Mouse (Mus musculus) C2C12 (cell line): ENCODE results near the gene Sh3bp1. TPM values are rescaled to one million over a fixed set of nuclear protein-coding genes. Genes with fewer than 3 reads are reported as not detected.
A peak's percentile ranks its signal among the peaks of the same experiment; 100 is the strongest.

ENCODE experiments used
- H3K27me3 ChIP-seq: one replicate; pipeline ENCODE4 v1.6.1; 2011; ENCODE audit not compliant: control insufficient read depth, insufficient read depth, insufficient read length
- H3K36me3 ChIP-seq: one replicate; pipeline ENCODE4 v1.6.1; 2011; ENCODE audit not compliant: control insufficient read depth, insufficient read depth
- H3K4me3 ChIP-seq: one replicate; pipeline ENCODE4 v1.5.1; 2011; ENCODE audit warnings: mild to moderate bottlenecking, control low read depth; ENCODE audit not compliant: poor library complexity, insufficient read depth, severe bottlenecking
- H3K79me2 ChIP-seq: one replicate; pipeline ENCODE4 v1.6.1; 2011; ENCODE audit not compliant: control insufficient read depth, insufficient read depth
- H3K79me3 ChIP-seq: one replicate; pipeline ENCODE4 v1.6.1; 2011; ENCODE audit warnings: low read depth, control low read depth
- H3ac ChIP-seq: one replicate; pipeline ENCODE3; 2011; ENCODE audit warnings: low read depth; ENCODE audit not compliant: control insufficient read depth, insufficient read length
- CEBPB ChIP-seq: IDR thresholded peaks from one replicate; pipeline ENCODE4 v1.6.1; 2011; ENCODE audit warnings: low read depth, mild to moderate bottlenecking, control low read depth, moderate library complexity
- CTCF ChIP-seq: IDR thresholded peaks from one replicate; pipeline ENCODE4 v1.5.1; 2011; ENCODE audit not compliant: control insufficient read depth, insufficient read depth, insufficient read length
- FOSL1 ChIP-seq: IDR thresholded peaks from one replicate; pipeline ENCODE4 v1.8.0; 2011; ENCODE audit warnings: mild to moderate bottlenecking, low read length; ENCODE audit not compliant: poor library complexity, insufficient read depth, severe bottlenecking
- MAX ChIP-seq: IDR thresholded peaks from one replicate; pipeline ENCODE4 v1.6.1; 2011; ENCODE audit warnings: mild to moderate bottlenecking, control low read depth
- MYOD1 ChIP-seq: IDR thresholded peaks from one replicate; pipeline ENCODE4 v1.6.1; 2011; ENCODE audit warnings: low read depth; ENCODE audit not compliant: control insufficient read depth, insufficient read length
- MYOG ChIP-seq: IDR thresholded peaks from one replicate; pipeline ENCODE4 v1.6.1; 2011; ENCODE audit not compliant: control insufficient read depth, insufficient read length; ENCODE audit errors: extremely low read depth
- USF1 ChIP-seq: IDR thresholded peaks from one replicate; pipeline ENCODE4 v1.6.1; 2011; ENCODE audit warnings: low read depth, mild to moderate bottlenecking, control low read depth, moderate library complexity
- polyA plus RNA-seq: library from polyadenylated mRNA; unstranded; fragments of >200 nt; fragmentation: generic; extraction: Trizol; gene quantifications from one replicate; pipeline ENCODE4 v1.2.1, GENCODE M21; 2012; ENCODE audit warnings: missing spikeins

Gene Sh3bp1
- polyA plus RNA-seq, 1 experiment = 23.4 TPM

DNA sequence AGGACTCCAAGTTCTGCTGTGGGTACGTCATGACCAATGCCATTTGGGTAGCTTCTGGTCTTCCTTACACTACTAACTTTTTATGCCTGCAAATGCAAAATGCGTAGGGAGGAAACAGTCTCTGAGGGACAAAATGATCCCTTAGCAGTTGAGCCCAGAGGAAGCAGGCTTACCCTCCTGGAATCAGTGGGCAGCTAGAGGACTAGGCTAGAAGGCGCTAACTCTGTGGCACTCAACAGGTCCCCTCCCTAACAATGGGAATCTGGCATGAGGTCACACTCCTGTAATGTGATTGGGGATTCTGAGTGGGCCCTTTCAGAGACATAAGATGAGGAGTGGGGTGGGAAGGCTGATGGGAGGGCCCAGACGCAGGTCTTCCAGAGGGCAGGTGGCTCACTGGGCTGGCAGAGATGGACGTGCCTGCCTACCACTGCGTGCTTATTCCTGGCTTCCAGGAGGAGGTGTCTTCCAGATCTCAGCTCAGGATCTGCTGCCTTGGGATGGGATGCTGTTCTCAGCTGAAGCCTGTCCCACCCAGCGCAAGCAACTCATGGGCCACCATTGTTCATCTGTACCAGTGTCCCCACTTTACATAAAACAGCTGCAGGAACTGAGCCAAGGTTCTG lies 31.3 kb downstream of the Sh3bp1 start:
- Histone ChIP-seq H3K36me3 (peaks cover 33% of the 10 kb centered on the region), H3K79me3 (peaks cover 36% of the 10 kb centered on the region), H3K27me3 (no peaks in the 10 kb centered on the region), H3K79me2 (peaks cover 47% of the 10 kb centered on the region), H3ac (no peak overlapping the region), H3K4me3 (no peak overlapping the region)
- TF ChIP-seq CEBPB (no peak), MYOD1 (peak; percentile 43), MAX (peak; percentile 31), MYOG (no peak), CTCF (no peak), FOSL1 (no peak), USF1 (peak; percentile 0)

DNA sequence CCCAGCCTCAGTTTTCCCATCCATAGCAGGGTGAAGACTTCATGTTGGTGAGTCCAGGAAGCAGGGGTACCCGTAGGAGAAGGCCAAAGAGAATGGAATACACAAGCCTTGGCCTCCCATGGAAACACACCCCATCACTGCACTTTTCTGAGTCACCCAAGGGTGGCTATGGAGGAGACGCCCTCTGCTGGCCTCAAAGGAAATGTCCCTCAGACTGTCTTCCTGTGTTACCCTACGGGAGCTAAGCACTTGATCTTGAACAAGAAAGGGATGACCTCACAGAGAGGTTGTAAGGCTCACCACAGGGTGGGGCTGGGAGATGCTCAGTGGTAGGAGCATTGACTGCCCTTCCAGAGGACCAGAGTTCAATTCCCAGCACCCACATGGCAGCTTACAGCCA lies 32.0 kb downstream of the Sh3bp1 start:
- H3ac ChIP-seq = no peak overlapping the region
- no peaks in the 10 kb centered on the region for H3K27me3 ChIP-seq
- H3K4me3 ChIP-seq = no peak overlapping the region
- H3K79me2 ChIP-seq = peaks cover 52% of the 10 kb centered on the region
- no peak for TF ChIP-seq CEBPB
- no peak for TF ChIP-seq MYOD1
- TF ChIP-seq FOSL1 = peak; percentile 17
- peak; percentile 80 for TF ChIP-seq CTCF
- TF ChIP-seq MAX = peak; percentile 65
- TF ChIP-seq MYOG = no peak
- TF ChIP-seq USF1 = no peak
- H3K79me3 ChIP-seq = peaks cover 41% of the 10 kb centered on the region
- peaks cover 37% of the 10 kb centered on the region for H3K36me3 ChIP-seq

DNA sequence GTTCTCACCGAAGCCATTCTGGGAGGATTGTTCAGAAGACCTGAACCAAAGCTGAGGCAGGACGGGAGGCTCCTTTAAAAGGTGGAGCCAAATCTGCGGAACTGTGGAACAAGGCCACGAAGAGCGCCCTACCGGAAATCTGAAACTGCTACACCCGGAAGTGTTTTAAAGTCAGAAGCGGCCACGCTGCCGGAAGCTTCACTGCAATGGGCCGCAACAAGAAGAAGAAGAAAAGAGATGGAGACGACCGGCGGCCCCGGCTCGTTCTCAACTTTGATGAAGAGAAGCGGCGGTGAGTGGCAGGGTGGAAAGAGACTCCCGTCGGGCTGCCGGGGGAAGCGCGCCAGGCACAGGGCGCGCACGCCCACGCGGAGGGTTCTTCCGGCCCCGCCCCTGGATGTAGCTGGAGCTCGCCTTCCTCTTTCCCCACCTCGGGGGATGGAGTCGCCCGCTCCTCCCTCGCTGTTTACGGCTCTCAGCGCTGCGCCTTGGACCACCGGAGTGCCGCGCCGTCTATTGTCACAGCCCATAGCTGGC lies 35.3 kb downstream of the Sh3bp1 start, which contains the start of gene Nol12:
Nol12 (plus strand) TSS at position 150 of the 537 bp plus-strand sequence.
- peak within 1 kb of the TSS; percentile 92 for H3K4me3 ChIP-seq
- peaks cover 15% of the 10 kb centered on the region for H3K79me3 ChIP-seq
- H3K27me3 ChIP-seq = no peaks in the 10 kb centered on the region
- peaks cover 45% of the 10 kb centered on the region for H3K36me3 ChIP-seq
- peak within 1 kb of the TSS; percentile 92 for H3ac ChIP-seq
- TF ChIP-seq FOSL1 = no peak
- peak; percentile 29 for TF ChIP-seq USF1
- TF ChIP-seq MAX = peak; percentile 92
- TF ChIP-seq MYOG = no peak
- TF ChIP-seq MYOD1 = no peak
- H3K79me2 ChIP-seq = peaks cover 28% of the 10 kb centered on the region

DNA sequence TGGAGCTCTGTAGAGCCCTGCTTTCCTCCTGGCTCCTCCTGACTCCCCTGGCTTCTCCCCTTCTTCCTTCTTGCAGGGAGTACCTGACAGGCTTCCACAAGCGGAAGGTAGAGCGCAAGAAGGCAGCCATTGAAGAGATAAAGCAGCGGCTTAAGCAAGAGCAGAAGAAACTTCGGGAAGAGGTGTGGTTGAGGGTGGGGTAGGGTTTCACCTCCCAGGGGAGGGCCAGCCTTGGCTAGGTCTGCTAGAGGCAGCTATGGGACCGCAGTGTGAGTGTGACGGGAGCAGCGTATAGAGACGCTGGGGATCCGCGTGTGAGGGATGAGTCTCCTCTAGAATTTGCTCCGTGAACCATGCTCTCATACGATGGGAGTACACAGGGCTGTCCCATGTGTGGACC lies 36.8 kb downstream of the Sh3bp1 start:
- Histone ChIP-seq H3K79me2 (peaks cover 24% of the 10 kb centered on the region), H3K4me3 (no peak overlapping the region), H3K36me3 (peaks cover 52% of the 10 kb centered on the region), H3K79me3 (peaks cover 14% of the 10 kb centered on the region), H3K27me3 (no peaks in the 10 kb centered on the region), H3ac (no peak overlapping the region)
- no peak for TF ChIP-seq MYOD1
- TF ChIP-seq FOSL1 = no peak

DNA sequence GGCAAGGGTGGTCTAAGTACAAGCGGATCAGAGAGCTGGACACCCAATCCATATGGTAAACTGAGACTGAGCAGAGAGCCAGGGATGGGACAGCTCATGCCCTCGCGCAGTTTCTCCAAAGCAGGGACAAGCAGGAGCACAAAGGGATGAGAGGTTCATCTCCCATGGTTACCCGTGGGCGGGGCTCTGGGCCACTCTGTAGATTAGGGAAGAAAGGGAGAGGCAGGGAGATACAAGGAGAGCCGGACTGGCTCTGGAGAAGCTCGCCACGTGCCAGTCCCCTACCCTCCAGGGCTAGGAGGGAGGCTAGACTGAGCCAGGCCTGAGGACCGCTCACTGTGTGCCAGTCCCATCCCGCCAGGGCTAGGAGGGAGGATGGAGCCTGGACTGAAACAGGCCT lies 37.7 kb downstream of the Sh3bp1 start:
- H3K79me3 ChIP-seq = peaks cover 14% of the 10 kb centered on the region
- H3K36me3 ChIP-seq = peaks cover 60% of the 10 kb centered on the region
- H3K27me3 ChIP-seq = no peaks in the 10 kb centered on the region
- TF ChIP-seq CTCF = no peak
- no peak for TF ChIP-seq MYOD1
- no peak for TF ChIP-seq FOSL1
- no peak for TF ChIP-seq MYOG
- TF ChIP-seq MAX = no peak
- no peak for TF ChIP-seq CEBPB
- TF ChIP-seq USF1 = no peak
- H3K4me3 ChIP-seq = no peak overlapping the region
- H3K79me2 ChIP-seq = peaks cover 24% of the 10 kb centered on the region
- H3ac ChIP-seq = peak overlapping the region; percentile 38

DNA sequence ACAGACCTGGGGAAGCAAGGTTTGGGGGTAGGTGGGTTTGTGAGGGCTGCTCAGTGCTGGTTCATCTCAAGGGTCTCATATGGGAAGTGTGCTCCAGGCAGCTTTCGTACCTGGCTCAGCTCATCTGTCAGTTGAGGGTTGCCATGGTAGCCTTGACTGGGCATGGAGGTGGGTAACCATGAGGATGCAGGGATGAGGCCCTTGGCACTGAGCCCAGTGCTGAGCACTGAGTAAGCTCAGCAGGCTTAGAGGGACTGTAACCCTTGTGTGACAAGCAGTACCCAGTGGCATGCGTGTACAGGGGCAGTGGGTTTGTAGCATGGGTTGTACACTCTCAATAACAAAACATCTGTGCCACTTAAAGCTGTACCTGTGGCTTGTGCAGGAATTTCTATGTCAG lies 38.4 kb downstream of the Sh3bp1 start:
- TF ChIP-seq MYOD1 (no peak), USF1 (no peak), MAX (no peak)
- H3K36me3 ChIP-seq = peaks cover 60% of the 10 kb centered on the region
- peaks cover 14% of the 10 kb centered on the region for H3K79me3 ChIP-seq
- peaks cover 24% of the 10 kb centered on the region for H3K79me2 ChIP-seq
- H3ac ChIP-seq = no peak overlapping the region
- no peaks in the 10 kb centered on the region for H3K27me3 ChIP-seq
- H3K4me3 ChIP-seq = no peak overlapping the region
